Mouse (Mus musculus) embryonic facial prominence, embryonic 10.5 days (tissue): Measurements from ENCODE around the gene Rps16. TPM values are rescaled to one million over a fixed set of nuclear protein-coding genes. Genes with fewer than 3 reads are reported as not detected.
"Not testable (repeated sequence)": the region's sequence is repeated elsewhere in the genome, so short reads cannot be mapped to it uniquely, and the experiment has no call there.

Experiments
- DNase-seq: peaks from one replicate; pipeline ENCODE4 v3.0.0-alpha.2; 2017; ENCODE audit warnings: low spot score
- H3K27ac ChIP-seq: fragments of 300-500 bp; sonication (generic); replicated peaks from 2 replicates; pipeline ENCODE4 v1.5.1; 2016; ENCODE audit warnings: mild to moderate bottlenecking
- H3K27me3 ChIP-seq: fragments of 300-500 bp; sonication (generic); replicated peaks from 2 replicates; pipeline ENCODE4 v1.6.1; 2016; ENCODE audit warnings: low read depth, mild to moderate bottlenecking; ENCODE audit not compliant: poor library complexity, severe bottlenecking
- H3K36me3 ChIP-seq: fragments of 300-500 bp; sonication (generic); replicated peaks from 2 replicates; pipeline ENCODE4 v1.6.1; 2016; ENCODE audit warnings: mild to moderate bottlenecking, moderate library complexity
- H3K4me1 ChIP-seq: fragments of 300-500 bp; sonication (generic); 2 replicates; pipeline ENCODE4 v1.6.1; 2016
- H3K4me3 ChIP-seq: fragments of 300-500 bp; sonication (generic); 2 replicates; pipeline ENCODE4 v1.5.1; 2016; ENCODE audit warnings: mild to moderate bottlenecking, moderate library complexity
- H3K9me3 ChIP-seq: fragments of 300-500 bp; sonication (generic); 2 replicates; pipeline ENCODE4 v1.6.1; 2016; ENCODE audit warnings: mild to moderate bottlenecking
- WGBS: fragments of 180-500 bp; shearing (Covaris S2); methylation state at CpG from one replicate; pipeline ENCODE4 v1.1.7; 2016; 5-methylcytosine and 5-hydroxymethylcytosine counted together
- polyA plus RNA-seq: library from polyadenylated mRNA; unstranded; fragments of >200 nt; fragmentation: Nextera tagmentation; extraction: Ambion mirVana; gene quantifications from 2 replicates; pipeline ENCODE4 v1.2.1, GENCODE M21; 2016

The Rps16 gene
- polyA plus RNA-seq, 1 experiment from 2014 or later: 1,023 TPM

- Histone ChIP-seq H3K36me3 (peaks cover 58% of the 10 kb centered on the region), H3K4me3 (no peak overlapping the region), H3K27me3 (no peaks in the 10 kb centered on the region), H3K4me1 (peaks cover 32% of the 10 kb centered on the region), H3K27ac (no peak overlapping the region), H3K9me3 (no peaks in the 10 kb centered on the region)
- peak; percentile 90 for DNase-seq
- WGBS: 25% methylated on average over 4 of the region's 4 CpGs
Observed at GRCm38 (mm10) chr7:28386462-28386861, 36.0 kb downstream of the Rps16 start.

GRCm38 (mm10) chr7:28386877-28387276 is 36.4 kb downstream of the Rps16 start:
- H3K27ac ChIP-seq, H3K4me3 ChIP-seq, DNase-seq, H3K27me3 ChIP-seq, H3K9me3 ChIP-seq: not testable (repeated sequence)
- WGBS: 82% methylated on average over 6 of the region's 6 CpGs
- Histone ChIP-seq H3K4me1 (peaks cover 32% of the 10 kb centered on the region), H3K36me3 (peaks cover 58% of the 10 kb centered on the region)

- 88% methylated on average over 7 of the region's 7 CpGs for WGBS
- not testable (repeated sequence) for H3K27me3 ChIP-seq, H3K27ac ChIP-seq, DNase-seq, H3K4me3 ChIP-seq, H3K9me3 ChIP-seq
- Histone ChIP-seq H3K4me1 (peaks cover 27% of the 10 kb centered on the region), H3K36me3 (peaks cover 58% of the 10 kb centered on the region)
Observed at GRCm38 (mm10) chr7:28387384-28387783, 36.9 kb downstream of the Rps16 start.

- Histone ChIP-seq H3K4me3 (no peak overlapping the region; the same call in 1 of the 2 replicates), H3K36me3 (peaks cover 63% of the 10 kb centered on the region), H3K4me1 (peaks cover 24% of the 10 kb centered on the region), H3K9me3 (no peaks in the 10 kb centered on the region), H3K27ac (no peak overlapping the region), H3K27me3 (no peaks in the 10 kb centered on the region)
- DNase-seq: no peak
- 95% methylated on average over 3 of the region's 3 CpGs for WGBS
Observed at GRCm38 (mm10) chr7:28390331-28390730, 39.9 kb downstream of the Rps16 start.

- H3K9me3 ChIP-seq: no peaks in the 10 kb centered on the region
- peaks cover 18% of the 10 kb centered on the region for H3K4me1 ChIP-seq
- peak within 1 kb of the TSS; percentile 98 for H3K4me3 ChIP-seq
- peak; percentile 95 for DNase-seq
- WGBS: under 1% methylated on average over 58 of the region's 58 CpGs
- peaks cover 67% of the 10 kb centered on the region for H3K36me3 ChIP-seq
- H3K27me3 ChIP-seq: no peaks in the 10 kb centered on the region
- H3K27ac ChIP-seq: peak within 1 kb of the TSS; percentile 87
Observed at GRCm38 (mm10) chr7:28392429-28393271, 42.2 kb downstream of the Rps16 start, which contains the start of the genes Med29 and Paf1. Med29 (minus strand) TSS chr7:28392708. Paf1 (plus strand) TSS chr7:28392951.

- DNase-seq: no peak
- Histone ChIP-seq H3K27me3 (no peaks in the 10 kb centered on the region), H3K36me3 (peaks cover 67% of the 10 kb centered on the region), H3K27ac (peak overlapping the region; percentile 87), H3K4me3 (peak overlapping the region; percentile 98), H3K4me1 (peaks cover 18% of the 10 kb centered on the region), H3K9me3 (no peaks in the 10 kb centered on the region)
- 6% methylated on average over 22 of the region's 22 CpGs for WGBS
Observed at GRCm38 (mm10) chr7:28393272-28393951, 43.0 kb downstream of the Rps16 start.

GRCm38 (mm10) chr7:28395425-28395824 is 45.0 kb downstream of the Rps16 start:
- 96% methylated on average over 4 of the region's 4 CpGs for WGBS
- Histone ChIP-seq H3K4me3 (no peak overlapping the region), H3K27ac (no peak overlapping the region), H3K27me3 (no peaks in the 10 kb centered on the region), H3K36me3 (peaks cover 67% of the 10 kb centered on the region), H3K4me1 (peaks cover 18% of the 10 kb centered on the region), H3K9me3 (no peaks in the 10 kb centered on the region)
- no peak for DNase-seq

GRCm38 (mm10) chr7:28398000-28398399 is 47.5 kb downstream of the Rps16 start:
- Histone ChIP-seq H3K27me3 (no peaks in the 10 kb centered on the region), H3K9me3 (no peaks in the 10 kb centered on the region), H3K36me3 (peaks cover 86% of the 10 kb centered on the region), H3K27ac (no peak overlapping the region), H3K4me1 (peaks cover 8% of the 10 kb centered on the region), H3K4me3 (no peak overlapping the region)
- 70% methylated on average over 3 of the region's 3 CpGs for WGBS
- no peak for DNase-seq

- no peaks in the 10 kb centered on the region for H3K27me3 ChIP-seq
- no peak overlapping the region for H3K27ac ChIP-seq
- H3K36me3 ChIP-seq: peaks cover 94% of the 10 kb centered on the region
- H3K9me3 ChIP-seq: no peaks in the 10 kb centered on the region
- no peak overlapping the region for H3K4me3 ChIP-seq
- DNase-seq: no peak
- WGBS: 92% methylated on average over 10 of the region's 10 CpGs
- H3K4me1 ChIP-seq: peaks cover 2% of the 10 kb centered on the region
Observed at GRCm38 (mm10) chr7:28398696-28399340, 48.4 kb downstream of the Rps16 start.

GRCm38 (mm10) chr7:28401030-28401429 is 50.6 kb downstream of the Rps16 start:
- WGBS: 94% methylated on average over 1 of the region's 1 CpGs
- DNase-seq: no peak
- H3K4me1 ChIP-seq: no peaks in the 10 kb centered on the region
- H3K36me3 ChIP-seq: peaks cover 99% of the 10 kb centered on the region
- no peak overlapping the region for H3K27ac ChIP-seq
- H3K9me3 ChIP-seq: no peaks in the 10 kb centered on the region
- H3K27me3 ChIP-seq: no peaks in the 10 kb centered on the region
- H3K4me3 ChIP-seq: no peak overlapping the region

- WGBS: 81% methylated on average over 3 of the region's 3 CpGs
- Histone ChIP-seq H3K27me3 (no peaks in the 10 kb centered on the region), H3K27ac (no peak overlapping the region), H3K9me3 (no peaks in the 10 kb centered on the region), H3K4me3 (no peak overlapping the region), H3K36me3 (peaks cover 99% of the 10 kb centered on the region), H3K4me1 (no peaks in the 10 kb centered on the region)
- no peak for DNase-seq
Observed at GRCm38 (mm10) chr7:28401942-28402341, 51.5 kb downstream of the Rps16 start.
